Mouse (Mus musculus): ENCODE results near the gene Cd200r1.

- TF ChIP-seq POLR2A (IDR thresholded peaks at IDR 0.05; ENCODE audit: extremely low read depth, insufficient read depth, low read length) (no peak), CTCF (IDR thresholded peaks at IDR 0.05; ENCODE audit: low read depth, low read length) (no peak)
Measured at GRCm38 (mm10) chr16:44734059-44734458, 31.5 kb upstream of the Cd200r1 start.

Data from liver, adult 2 months (tissue).